Mouse (Mus musculus): ENCODE measurements at regions not wholly inside any gene's neighbourhood (a gene's known extent, or its start where the extent isn't known, plus 50 kb on each side); places are given as distances from the start of the nearest gene placed in this dataset.

- TF ChIP-seq CTCF (IDR thresholded peaks at IDR 0.05; ENCODE audit: low read depth): no peak
- TF ChIP-seq EP300 (IDR thresholded peaks at IDR 0.05; ENCODE audit: low read depth): no peak
Measured at GRCm38 (mm10) chr2:79542191-79542980, 85.8 kb upstream of the Cerkl start.
